In genomic region chr8:83741849-83742655, GRCm38 (mm10) we compare ENCODE assay signal across 7 mouse cellular contexts. TPM values are rescaled to one million over a fixed set of nuclear protein-coding genes. Genes with fewer than 3 reads are reported as not detected.
A peak's percentile ranks its signal among the peaks of the same experiment; 100 is the strongest.
DNase-seq lines count a peak whose midpoint lies in the region; ATAC-seq and TF ChIP-seq lines count a peak whose summit lies in the region.

No protein-coding gene starts in this region.

- peak; percentile 85 for DNase-seq in CD4-positive helper T cell, adult 2 months (ENCODE audit: low read depth, low spot score)
- no peak for DNase-seq in G1E (ENCODE audit: low spot score)
- DNase-seq in heart, postnatal 10 days: peak; percentile 31 to 42
- no peak for DNase-seq in lung, adult 2 months
- no peak for DNase-seq in cerebellum, postnatal 10 days
- no peak for DNase-seq in ovary, adult 18-20 months (ENCODE audit: low spot score)

- peak overlapping the region; percentile 83 for H3K4me3 ChIP-seq in G1E (ENCODE audit: low read depth, low read length)
- H3K4me3 ChIP-seq in lung, adult 2 months (replicated peaks; ENCODE audit: extremely low read depth, low read depth, low read length): peak overlapping the region; percentile 67
- peak overlapping the region; percentile 58 for H3K4me3 ChIP-seq in stomach, embryonic 16.5 days (replicated peaks; ENCODE audit: low read length)

- intact Hi-C loops in heart, postnatal 10 days (cut with DNase I): no loop called here

- TF ChIP-seq CTCF in G1E (IDR thresholded peaks at IDR 0.05; ENCODE audit: low read depth, low read length): no peak
- no peak for TF ChIP-seq CTCF in lung, adult 2 months (IDR thresholded peaks at IDR 0.05; ENCODE audit: insufficient read depth, low read length)

- H3K4me2 ChIP-seq in stomach, embryonic 16.5 days (ENCODE audit: low read depth, low read length): peak overlapping the region; percentile 92

- no peaks in the 10 kb centered on the region for H3K27me3 ChIP-seq in G1E (ENCODE audit: insufficient read depth, low read length)
- H3K27me3 ChIP-seq in stomach, embryonic 16.5 days (ENCODE audit: control insufficient read depth, insufficient read depth, low read length): no peaks in the 10 kb centered on the region

- H3K9ac ChIP-seq in stomach, embryonic 16.5 days (ENCODE audit: low read length): peak overlapping the region; percentile 78; the same call in 1 of the 2 replicates

- peak; percentile 28; the same call in 1 of the 2 replicates for TF ChIP-seq POLR2A in lung, adult 2 months (IDR thresholded peaks at IDR 0.05; ENCODE audit: borderline replicate concordance, extremely low read depth, low read depth, low read length)

- peaks cover 6% of the 10 kb centered on the region for H3K9me3 ChIP-seq in G1E (replicated peaks)
- 0 out of 2 replicates have a peak, but pooled peaks cover 3% of the 10 kb centered on the region for H3K9me3 ChIP-seq in stomach, embryonic 16.5 days (replicated peaks; ENCODE audit: control insufficient read depth, low read length)

- peak overlapping the region; percentile 88 for H3K27ac ChIP-seq in stomach, embryonic 16.5 days (ENCODE audit: low read length)

- 42% methylated on average over 19 of the region's 19 CpGs for WGBS in lung, adult 2 months
- 72% methylated on average over 19 of the region's 19 CpGs for WGBS in stomach, embryonic 16.5 days

- peaks cover 33% of the 10 kb centered on the region for H3K36me3 ChIP-seq in G1E (replicated peaks)
- no peaks in the 10 kb centered on the region for H3K36me3 ChIP-seq in stomach, embryonic 16.5 days (ENCODE audit: control insufficient read depth, insufficient read depth, low read length)

- no peak for ATAC-seq in G1E (ENCODE audit: extremely low read depth, insufficient number of reproducible peaks, low FRiP score, poor library complexity, severe bottlenecking)
- no peak for ATAC-seq in stomach, embryonic 16.5 days (ENCODE audit: insufficient read depth, low FRiP score)

- peaks cover 73% of the 10 kb centered on the region for H3K4me1 ChIP-seq in G1E (ENCODE audit: insufficient read depth, low read depth, low read length)
- H3K4me1 ChIP-seq in lung, adult 2 months (ENCODE audit: control insufficient read depth, insufficient read depth, low read length): peaks cover 3% of the 10 kb centered on the region
- H3K4me1 ChIP-seq in stomach, embryonic 16.5 days (ENCODE audit: control insufficient read depth, insufficient read depth, low read length): peaks cover 32% of the 10 kb centered on the region

RNA-seq across cellular contexts. Expression of gene Adgre5, which starts 0.9 kb away (rescaled TPM):
- total RNA-seq in G1E (2014; fragmentation: Nextera tagmentation): 223 and 228 TPM in 2 replicates
- total RNA-seq in G1E (2017): 405 and 468 TPM in 2 replicates
- polyA plus RNA-seq in G1E (2012): 69.3 and 92.9 TPM in 2 replicates
- 10 to 100 TPM; 66.0 to 68.1 TPM for total RNA-seq in heart, postnatal 10 days (2021)
- 557 and 634 TPM in 2 replicates for polyA plus RNA-seq in lung, adult 2 months (2012; rRNA removed)
- polyA plus RNA-seq in stomach, embryonic 16.5 days (2015; fragmentation: Nextera tagmentation; extraction: Ambion mirVana): 40.5 and 45.6 TPM in 2 replicates

RNA-seq across cellular contexts. Expression of gene Ddx39, which starts 27.1 kb away (rescaled TPM):
- 101 and 141 TPM in 2 replicates for total RNA-seq in G1E (2014; fragmentation: Nextera tagmentation)
- 226 and 266 TPM in 2 replicates for total RNA-seq in G1E (2017)
- 58.0 and 77.5 TPM in 2 replicates for polyA plus RNA-seq in G1E (2012)
- total RNA-seq in heart, postnatal 10 days (2021): 10 to 100 TPM; 37.5 to 38.4 TPM
- polyA plus RNA-seq in lung, adult 2 months (2012; rRNA removed): 18.4 and 24.0 TPM in 2 replicates
- 154 and 167 TPM in 2 replicates for polyA plus RNA-seq in stomach, embryonic 16.5 days (2015; fragmentation: Nextera tagmentation; extraction: Ambion mirVana)

RNA-seq across cellular contexts. Expression of gene Pkn1, which starts 43.1 kb away (rescaled TPM):
- 104 and 109 TPM in 2 replicates for total RNA-seq in G1E (2014; fragmentation: Nextera tagmentation)
- total RNA-seq in G1E (2017): 89.4 and 116 TPM in 2 replicates
- 150 and 153 TPM in 2 replicates for polyA plus RNA-seq in G1E (2012)
- 10 to 100 TPM; 58.9 to 66.7 TPM for total RNA-seq in heart, postnatal 10 days (2021)
- 148 and 168 TPM in 2 replicates for polyA plus RNA-seq in lung, adult 2 months (2012; rRNA removed)
- 14.7 and 19.9 TPM in 2 replicates for polyA plus RNA-seq in stomach, embryonic 16.5 days (2015; fragmentation: Nextera tagmentation; extraction: Ambion mirVana)

Comparison
In these comparisons a context has a peak if more than half of its experiments do, and no peak if none do; other contexts are left out.
1. DNase-seq: peak in CD4-positive helper T cell, adult 2 months (single experiment) and heart, postnatal 10 days (2 of 2); none in G1E (single experiment), lung, adult 2 months (single experiment), cerebellum, postnatal 10 days (0 of 2) and ovary, adult 18-20 months (single experiment).
2. Peak in every context shown above with its lines, with median percentiles within 50 percentile points of each other: H3K4me3 ChIP-seq.